Mouse (Mus musculus) C2C12 (cell line): ENCODE measurements around the gene Gsg1.

Experiments
- CEBPB ChIP-seq: IDR thresholded peaks from one replicate; pipeline ENCODE4 v1.6.1; 2011; ENCODE audit warnings: low read depth, mild to moderate bottlenecking, control low read depth, moderate library complexity
- CTCF ChIP-seq: IDR thresholded peaks from one replicate; pipeline ENCODE4 v1.5.1; 2011; ENCODE audit not compliant: control insufficient read depth, insufficient read depth, insufficient read length
- FOSL1 ChIP-seq: IDR thresholded peaks from one replicate; pipeline ENCODE4 v1.8.0; 2011; ENCODE audit warnings: mild to moderate bottlenecking, low read length; ENCODE audit not compliant: poor library complexity, insufficient read depth, severe bottlenecking
- MAX ChIP-seq: IDR thresholded peaks from one replicate; pipeline ENCODE4 v1.6.1; 2011; ENCODE audit warnings: mild to moderate bottlenecking, control low read depth
- MYOD1 ChIP-seq: IDR thresholded peaks from one replicate; pipeline ENCODE4 v1.6.1; 2011; ENCODE audit warnings: low read depth; ENCODE audit not compliant: control insufficient read depth, insufficient read length
- MYOG ChIP-seq: IDR thresholded peaks from one replicate; pipeline ENCODE4 v1.6.1; 2011; ENCODE audit not compliant: control insufficient read depth, insufficient read length; ENCODE audit errors: extremely low read depth
- USF1 ChIP-seq: IDR thresholded peaks from one replicate; pipeline ENCODE4 v1.6.1; 2011; ENCODE audit warnings: low read depth, mild to moderate bottlenecking, control low read depth, moderate library complexity

GRCm38 (mm10) chr6:135232443-135233182 is 21.5 kb downstream of the Gsg1 start:
- TF ChIP-seq CTCF (no peak), MAX (no peak), MYOD1 (no peak), CEBPB (no peak), MYOG (no peak), USF1 (no peak), FOSL1 (no peak)
